Mouse (Mus musculus): ENCODE data around the gene Tmem59l. TPM values are rescaled to one million over a fixed set of nuclear protein-coding genes. Genes with fewer than 3 reads are reported as not detected.

Gene Tmem59l
- 64.8 and 68.6 TPM in 2 replicates for polyA plus RNA-seq (2012; rRNA removed)

- TF ChIP-seq CTCF (IDR thresholded peaks at IDR 0.05; ENCODE audit: borderline replicate concordance, extremely low read depth, insufficient read depth, insufficient read length) = no peak
- peak; percentile 11; the same call in 1 of the 2 replicates for TF ChIP-seq POLR2A (IDR thresholded peaks at IDR 0.05; ENCODE audit: borderline replicate concordance, extremely low read depth, insufficient read depth, insufficient read length, poor library complexity, severe bottlenecking)
- DNase-seq (ENCODE audit: low read depth) = peak; percentile 75
Observed at GRCm38 (mm10) chr8:70486941-70487520, at the start of gene Tmem59l. Gene Tmem59l (minus strand): TSS chr8:70487358.

DNA sequence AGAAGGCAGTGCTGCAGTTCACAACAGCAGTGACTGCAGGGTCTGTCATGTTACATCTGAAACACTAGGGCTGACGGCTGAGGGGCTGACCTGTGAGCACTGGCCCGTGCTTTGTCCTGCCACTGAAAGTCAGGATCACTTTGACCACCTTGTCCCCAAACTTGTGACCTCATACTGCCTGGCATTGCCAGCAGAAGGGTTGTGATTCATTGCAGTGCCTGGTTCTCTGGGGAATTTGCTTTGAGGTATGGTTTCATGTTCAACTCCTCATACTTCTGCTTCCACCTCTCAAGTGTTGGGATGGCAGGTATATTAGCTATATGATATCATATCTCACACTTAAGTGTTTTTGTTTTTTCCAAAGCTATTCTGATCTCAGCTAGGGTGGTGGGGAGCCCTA is 48.5 kb upstream of the Tmem59l start:
- TF ChIP-seq POLR2A (IDR thresholded peaks at IDR 0.05; ENCODE audit: borderline replicate concordance, extremely low read depth, insufficient read depth, insufficient read length, poor library complexity, severe bottlenecking) (no peak), CTCF (IDR thresholded peaks at IDR 0.05; ENCODE audit: borderline replicate concordance, extremely low read depth, insufficient read depth, insufficient read length) (no peak)
- no peak for DNase-seq (ENCODE audit: low read depth)

- DNase-seq (ENCODE audit: low read depth) = no peak
- TF ChIP-seq POLR2A (IDR thresholded peaks at IDR 0.05; ENCODE audit: borderline replicate concordance, extremely low read depth, insufficient read depth, insufficient read length, poor library complexity, severe bottlenecking) (no peak), CTCF (IDR thresholded peaks at IDR 0.05; ENCODE audit: borderline replicate concordance, extremely low read depth, insufficient read depth, insufficient read length) (no peak)
Observed at GRCm38 (mm10) chr8:70535221-70535620, 48.1 kb upstream of the Tmem59l start.

- TF ChIP-seq CTCF (IDR thresholded peaks at IDR 0.05; ENCODE audit: borderline replicate concordance, extremely low read depth, insufficient read depth, insufficient read length) = no peak
- TF ChIP-seq POLR2A (IDR thresholded peaks at IDR 0.05; ENCODE audit: borderline replicate concordance, extremely low read depth, insufficient read depth, insufficient read length, poor library complexity, severe bottlenecking) = no peak
- DNase-seq (ENCODE audit: low read depth) = no peak
Observed at GRCm38 (mm10) chr8:70534281-70534680, 47.1 kb upstream of the Tmem59l start.

DNA sequence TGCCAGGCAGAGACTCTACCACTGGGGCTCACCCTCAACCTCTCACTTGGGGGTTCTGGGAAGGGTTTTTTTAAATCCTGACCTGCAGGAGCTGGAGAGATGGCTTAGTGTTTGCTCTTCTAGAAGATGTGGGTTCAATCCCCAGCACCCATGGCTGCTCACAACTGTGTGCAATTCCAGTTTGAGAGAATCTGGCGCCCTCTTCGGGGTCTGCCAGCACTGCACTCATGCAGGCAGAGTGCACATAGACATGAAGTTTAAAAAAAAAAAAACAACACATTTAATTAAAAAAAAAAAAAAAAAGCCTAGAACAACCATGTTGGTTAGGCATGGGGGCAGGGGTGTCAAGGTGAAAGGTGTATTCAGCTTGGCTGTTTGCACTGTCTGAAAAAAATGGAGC is 43.2 kb upstream of the Tmem59l start:
- DNase-seq (ENCODE audit: low read depth) = no peak

DNA sequence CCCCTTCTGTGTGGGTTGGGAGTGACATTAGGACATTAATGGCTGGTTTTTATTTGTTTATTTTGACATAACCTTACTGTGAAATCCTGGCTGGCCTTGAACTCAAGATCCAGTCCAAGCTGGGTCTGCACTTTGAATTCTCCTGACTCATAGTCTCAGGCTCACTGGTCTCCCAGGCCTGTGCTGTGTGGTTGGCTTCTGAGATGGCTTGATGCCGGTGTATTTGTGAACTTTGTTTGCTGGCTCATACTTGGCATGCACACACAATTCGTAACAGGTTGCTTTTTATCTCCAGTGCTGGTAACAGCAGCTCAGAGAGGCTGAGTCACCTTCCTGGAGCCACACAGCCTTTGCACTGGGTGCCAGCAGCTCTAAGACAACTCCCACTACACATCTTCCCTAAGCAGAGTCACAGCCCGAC is 42.6 kb upstream of the Tmem59l start:
- TF ChIP-seq POLR2A (IDR thresholded peaks at IDR 0.05; ENCODE audit: borderline replicate concordance, extremely low read depth, insufficient read depth, insufficient read length, poor library complexity, severe bottlenecking) (no peak), CTCF (IDR thresholded peaks at IDR 0.05; ENCODE audit: borderline replicate concordance, extremely low read depth, insufficient read depth, insufficient read length) (no peak)
- DNase-seq (ENCODE audit: low read depth) = no peak

More for the DNA sequence above, 43.2 kb upstream of the Tmem59l start:
- no peak for TF ChIP-seq POLR2A (IDR thresholded peaks at IDR 0.05; ENCODE audit: borderline replicate concordance, extremely low read depth, insufficient read depth, insufficient read length, poor library complexity, severe bottlenecking)
- no peak for TF ChIP-seq CTCF (IDR thresholded peaks at IDR 0.05; ENCODE audit: borderline replicate concordance, extremely low read depth, insufficient read depth, insufficient read length)

GRCm38 (mm10) chr8:70529299-70529698 is 42.1 kb upstream of the Tmem59l start:
- TF ChIP-seq CTCF (IDR thresholded peaks at IDR 0.05; ENCODE audit: borderline replicate concordance, extremely low read depth, insufficient read depth, insufficient read length) (no peak), POLR2A (IDR thresholded peaks at IDR 0.05; ENCODE audit: borderline replicate concordance, extremely low read depth, insufficient read depth, insufficient read length, poor library complexity, severe bottlenecking) (no peak)
- DNase-seq (ENCODE audit: low read depth) = no peak

DNA sequence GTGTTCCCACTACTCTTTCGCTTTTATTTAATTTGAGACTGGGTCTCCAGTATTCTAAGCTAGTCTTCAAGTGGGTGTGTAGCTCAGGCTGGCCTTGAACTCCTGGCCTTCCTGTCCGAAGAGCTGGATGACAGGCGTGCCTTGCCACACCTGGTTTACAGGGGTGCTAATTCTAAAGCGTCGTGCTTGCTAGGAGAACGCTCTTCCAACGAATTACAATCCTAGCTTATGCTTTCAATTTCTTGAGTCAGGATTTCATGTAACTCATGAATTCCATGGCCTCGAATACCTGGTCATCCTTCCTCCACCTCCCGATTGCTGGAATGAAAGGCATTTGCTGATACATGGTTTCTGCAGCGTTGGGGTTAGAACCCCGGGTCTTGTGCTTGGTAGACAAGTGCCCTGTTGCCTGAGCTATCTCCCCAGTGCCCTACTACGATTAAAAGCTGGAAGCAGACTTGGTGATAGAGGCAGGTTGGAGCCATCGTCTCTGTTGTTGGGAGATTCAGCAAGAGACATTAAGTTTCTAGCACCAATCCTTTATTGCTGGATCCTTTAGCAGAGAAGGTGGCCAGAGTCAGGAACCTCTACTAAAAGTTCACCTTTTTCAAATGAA is 41.1 kb upstream of the Tmem59l start:
- DNase-seq (ENCODE audit: low read depth) = no peak
- no peak for TF ChIP-seq POLR2A (IDR thresholded peaks at IDR 0.05; ENCODE audit: borderline replicate concordance, extremely low read depth, insufficient read depth, insufficient read length, poor library complexity, severe bottlenecking)
- no peak for TF ChIP-seq CTCF (IDR thresholded peaks at IDR 0.05; ENCODE audit: borderline replicate concordance, extremely low read depth, insufficient read depth, insufficient read length)

DNA sequence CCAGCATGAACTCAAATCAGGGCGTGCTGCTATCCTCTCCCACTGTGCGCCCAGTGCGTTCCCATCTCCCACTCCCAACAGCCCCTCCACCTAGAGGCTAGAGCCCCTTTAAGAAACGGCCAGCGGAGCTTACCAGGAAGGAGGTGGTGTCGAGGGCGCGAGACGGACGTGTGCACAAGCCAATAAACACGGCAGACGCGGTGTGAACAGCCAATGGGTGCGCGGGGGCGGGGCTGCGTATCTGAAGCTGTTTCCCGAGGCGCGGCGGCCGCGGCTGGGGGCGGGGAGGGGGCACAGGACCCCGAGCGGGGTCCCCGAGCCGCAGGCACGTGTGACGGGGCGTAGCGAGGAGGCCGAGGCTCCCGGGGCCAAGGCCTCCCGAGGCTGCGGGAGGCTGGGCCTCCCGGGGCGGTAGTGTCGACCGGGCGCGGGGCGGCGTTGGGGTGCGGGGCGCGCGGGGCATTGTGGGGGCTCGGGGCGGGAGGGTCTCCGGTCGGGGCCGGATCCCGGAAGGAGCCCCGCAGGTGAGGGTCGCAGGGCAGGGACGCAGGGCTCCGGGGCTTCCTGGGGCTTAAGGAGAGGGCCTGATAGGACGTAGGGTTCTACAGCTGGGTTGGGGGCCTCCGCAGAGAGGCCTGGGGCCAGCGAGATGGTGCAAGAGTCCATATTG is 40.5 kb upstream of the Tmem59l start, which contains the start of the genes Fkbp8 and Kxd1:
Fkbp8 (plus strand) TSS at position 213 of the 670 bp plus-strand sequence.
Kxd1 (minus strand) TSS at position 445 of the 670 bp plus-strand sequence.
- TF ChIP-seq CTCF (IDR thresholded peaks at IDR 0.05; ENCODE audit: borderline replicate concordance, extremely low read depth, insufficient read depth, insufficient read length) (peak; percentile 21; the same call in 1 of the 2 replicates), POLR2A (IDR thresholded peaks at IDR 0.05; ENCODE audit: borderline replicate concordance, extremely low read depth, insufficient read depth, insufficient read length, poor library complexity, severe bottlenecking) (peak; percentile 46; the same call in 1 of the 2 replicates)

DNA sequence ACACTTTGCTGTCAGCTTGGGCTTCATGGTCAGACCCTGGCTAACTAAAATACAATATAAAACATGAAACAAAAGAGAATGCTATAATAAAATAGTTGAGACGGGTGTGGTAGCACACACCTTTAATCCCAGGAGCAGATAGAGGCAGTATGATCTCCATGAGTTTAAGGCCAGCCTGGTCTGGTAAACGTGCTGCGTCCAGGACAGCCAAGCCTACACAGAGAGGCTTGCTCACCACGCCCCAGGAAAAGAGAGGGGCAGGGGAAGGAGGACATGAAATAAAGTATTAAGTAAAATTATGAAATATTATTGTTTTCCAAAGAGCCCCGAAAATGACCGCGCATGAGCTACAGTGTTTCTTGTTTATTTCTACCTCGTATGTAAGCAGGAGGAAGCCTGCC is 40.0 kb upstream of the Tmem59l start:
- no peak for DNase-seq (ENCODE audit: low read depth)

More for the DNA sequence above, 40.5 kb upstream of the Tmem59l start, which contains the start of the genes Fkbp8 and Kxd1:
- peak; percentile 99 for DNase-seq (ENCODE audit: low read depth)

More for the DNA sequence above, 40.0 kb upstream of the Tmem59l start:
- TF ChIP-seq CTCF (IDR thresholded peaks at IDR 0.05; ENCODE audit: borderline replicate concordance, extremely low read depth, insufficient read depth, insufficient read length) (no peak), POLR2A (IDR thresholded peaks at IDR 0.05; ENCODE audit: borderline replicate concordance, extremely low read depth, insufficient read depth, insufficient read length, poor library complexity, severe bottlenecking) (no peak)
